Mouse (Mus musculus) intestine, postnatal 0 days (tissue): Measurements from ENCODE around the gene Uqcr10. TPM values are rescaled to one million over a fixed set of nuclear protein-coding genes. Genes with fewer than 3 reads are reported as not detected.
A peak's percentile ranks its signal among the peaks of the same experiment; 100 is the strongest.

ENCODE experiments used
- ATAC-seq: fragments of 200-750 bp; cut with Nextera tagmentation; 2 replicates; pipeline ENCODE4 v1.8.0; 2017; ENCODE audit warnings: mild to moderate bottlenecking, moderate TSS enrichment, moderate library complexity
- H3K27ac ChIP-seq: fragments of 300-500 bp; sonication (generic); 2 replicates; pipeline ENCODE4 v1.5.1; 2014; ENCODE audit warnings: mild to moderate bottlenecking, low read depth, low read length, moderate library complexity
- H3K27me3 ChIP-seq: fragments of 300-500 bp; sonication (generic); replicated peaks from 2 replicates; pipeline ENCODE4 v1.6.1; 2014; ENCODE audit warnings: low read length, mixed read lengths; ENCODE audit not compliant: control insufficient read depth, insufficient read depth
- H3K36me3 ChIP-seq: fragments of 300-500 bp; sonication (generic); 2 replicates; pipeline ENCODE4 v1.6.1; 2014; ENCODE audit warnings: mild to moderate bottlenecking, moderate library complexity; ENCODE audit not compliant: control insufficient read depth, insufficient read depth
- H3K4me1 ChIP-seq: fragments of 300-500 bp; sonication (generic); replicated peaks from 2 replicates; pipeline ENCODE4 v1.6.1; 2014; ENCODE audit warnings: antibody characterized with exemption, low read length, mixed read lengths; ENCODE audit not compliant: control insufficient read depth, insufficient read depth
- H3K4me2 ChIP-seq: fragments of 300-500 bp; sonication (generic); replicated peaks from 2 replicates; pipeline ENCODE4 v1.6.1; 2014; ENCODE audit warnings: low read depth, mild to moderate bottlenecking, moderate library complexity
- H3K4me3 ChIP-seq: fragments of 300-500 bp; sonication (generic); 2 replicates; pipeline ENCODE4 v1.5.1; 2014; ENCODE audit warnings: low read depth, low read length
- H3K9ac ChIP-seq: fragments of 300-500 bp; sonication (generic); 2 replicates; pipeline ENCODE4 v1.6.1; 2014; ENCODE audit warnings: mild to moderate bottlenecking, low read depth, low read length
- H3K9me3 ChIP-seq: fragments of 300-500 bp; sonication (generic); 2 replicates; pipeline ENCODE4 v1.6.1; 2016; ENCODE audit warnings: mixed run types; ENCODE audit not compliant: control insufficient read depth
- CTCF ChIP-seq: sonication (generic); IDR thresholded peaks from 2 replicates; pipeline ENCODE4 v1.5.1; 2016; ENCODE audit warnings: low read depth, mild to moderate bottlenecking, control low read depth, antibody characterized with exemption, moderate library complexity
- WGBS: fragments of 180-500 bp; shearing (Covaris S2); extraction: QIAGEN DNeasy Blood & Tissue Kit; methylation state at CpG from one replicate; pipeline ENCODE4 v1.1.7; 2014; 5-methylcytosine and 5-hydroxymethylcytosine counted together
- polyA plus RNA-seq: library from polyadenylated mRNA; unstranded; fragments of >200 nt; fragmentation: Nextera tagmentation; extraction: Ambion mirVana; gene quantifications from 2 replicates; pipeline ENCODE4 v1.2.1, GENCODE M21; 2015

Gene Uqcr10
- polyA plus RNA-seq, 1 experiment from 2014 or later, result 1,847 TPM

DNA sequence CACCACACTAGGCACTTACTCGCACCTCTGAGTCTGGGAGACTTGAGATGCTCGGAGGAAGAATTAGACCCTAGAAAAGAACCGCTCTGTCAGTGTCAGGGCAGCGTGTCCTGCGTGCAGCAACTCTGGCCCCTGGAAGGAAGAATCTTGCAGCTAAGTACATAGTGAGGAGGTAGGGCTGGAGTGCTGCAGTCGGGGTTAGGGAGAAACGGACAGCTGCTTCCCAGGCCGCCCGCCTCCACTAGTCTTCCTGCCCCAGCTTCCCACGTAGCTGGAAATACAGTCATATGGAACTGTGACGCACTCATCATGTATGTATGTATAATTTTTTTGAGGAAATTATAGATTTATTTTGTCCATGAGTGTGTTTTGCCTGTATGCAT lies 41.7 kb downstream of the Uqcr10 start:
- H3K27ac ChIP-seq, result no peak overlapping the region
- H3K36me3 ChIP-seq, result peaks cover 22% of the 10 kb centered on the region
- no peak for TF ChIP-seq CTCF
- H3K9ac ChIP-seq, result no peak overlapping the region
- ATAC-seq, result no peak
- H3K4me1 ChIP-seq, result 0 out of 2 replicates have a peak, but pooled peaks cover 4% of the 10 kb centered on the region
- WGBS, result 94% methylated on average over 11 of the region's 11 CpGs
- no peak overlapping the region for H3K4me3 ChIP-seq
- no peaks in the 10 kb centered on the region for H3K27me3 ChIP-seq
- H3K4me2 ChIP-seq, result no peak overlapping the region
- H3K9me3 ChIP-seq, result no peaks in the 10 kb centered on the region

DNA sequence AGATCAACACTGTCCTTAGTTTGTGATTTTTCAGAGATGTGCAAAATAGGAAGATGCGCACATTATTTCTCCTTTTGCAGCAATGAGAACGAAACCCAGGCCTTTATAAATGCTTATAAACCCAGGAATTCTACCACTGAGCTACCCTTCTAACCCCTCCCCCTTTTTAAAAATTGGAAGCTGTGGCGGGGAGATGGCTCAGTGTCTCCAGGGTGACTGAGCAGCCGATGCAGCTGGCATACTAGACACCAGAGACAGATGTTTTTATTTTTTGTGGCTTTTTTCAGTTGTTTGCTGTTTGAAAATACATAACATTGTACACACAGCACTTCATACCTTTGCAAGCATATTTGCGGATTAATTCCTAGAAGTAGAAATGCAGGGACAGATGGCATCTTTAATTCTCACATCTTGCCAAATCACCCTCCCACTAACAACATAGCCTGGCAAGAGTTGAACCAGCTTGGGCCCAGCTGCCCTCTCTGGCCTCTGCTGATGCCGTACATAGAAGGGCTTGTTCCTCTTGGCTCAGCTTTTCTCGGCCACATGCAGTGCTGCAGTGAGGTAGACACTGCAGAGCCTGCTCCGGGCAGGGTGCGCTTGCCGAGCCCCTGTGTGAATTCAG lies 42.2 kb downstream of the Uqcr10 start:
- ATAC-seq, result no peak
- Histone ChIP-seq H3K9ac (no peak overlapping the region), H3K4me2 (no peak overlapping the region), H3K4me3 (no peak overlapping the region), H3K9me3 (no peaks in the 10 kb centered on the region), H3K27me3 (no peaks in the 10 kb centered on the region), H3K36me3 (peaks cover 22% of the 10 kb centered on the region), H3K27ac (no peak overlapping the region), H3K4me1 (0 out of 2 replicates have a peak, but pooled peaks cover 4% of the 10 kb centered on the region)
- no peak for TF ChIP-seq CTCF
- WGBS, result 88% methylated on average over 10 of the region's 10 CpGs

DNA sequence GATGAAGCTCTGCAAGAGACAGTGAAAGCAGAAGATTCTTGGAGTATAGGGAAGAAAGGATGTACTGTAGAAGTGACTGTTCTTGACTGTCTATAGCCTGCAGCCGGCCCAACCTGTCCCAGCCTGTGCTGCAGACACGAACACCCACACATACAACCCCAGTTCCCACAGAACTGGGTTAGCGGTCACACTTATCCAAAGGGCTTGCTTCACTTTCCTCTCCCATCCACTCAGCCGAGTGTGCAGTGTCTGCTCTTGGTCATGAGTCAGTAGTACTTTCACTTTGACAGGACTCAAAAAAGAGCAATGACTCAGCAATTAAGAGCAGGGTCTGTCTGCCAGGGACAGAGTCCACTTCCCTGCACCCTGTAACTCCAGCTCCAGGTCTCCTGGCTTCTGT lies 42.8 kb downstream of the Uqcr10 start:
- Histone ChIP-seq H3K36me3 (peaks cover 24% of the 10 kb centered on the region), H3K27me3 (no peaks in the 10 kb centered on the region), H3K4me1 (0 out of 2 replicates have a peak, but pooled peaks cover 4% of the 10 kb centered on the region), H3K9me3 (no peaks in the 10 kb centered on the region), H3K4me2 (no peak overlapping the region), H3K4me3 (no peak overlapping the region), H3K9ac (no peak overlapping the region), H3K27ac (no peak overlapping the region)
- peak; percentile 61 for ATAC-seq
- TF ChIP-seq CTCF, result no peak
- 61% methylated on average over 4 of the region's 4 CpGs for WGBS

DNA sequence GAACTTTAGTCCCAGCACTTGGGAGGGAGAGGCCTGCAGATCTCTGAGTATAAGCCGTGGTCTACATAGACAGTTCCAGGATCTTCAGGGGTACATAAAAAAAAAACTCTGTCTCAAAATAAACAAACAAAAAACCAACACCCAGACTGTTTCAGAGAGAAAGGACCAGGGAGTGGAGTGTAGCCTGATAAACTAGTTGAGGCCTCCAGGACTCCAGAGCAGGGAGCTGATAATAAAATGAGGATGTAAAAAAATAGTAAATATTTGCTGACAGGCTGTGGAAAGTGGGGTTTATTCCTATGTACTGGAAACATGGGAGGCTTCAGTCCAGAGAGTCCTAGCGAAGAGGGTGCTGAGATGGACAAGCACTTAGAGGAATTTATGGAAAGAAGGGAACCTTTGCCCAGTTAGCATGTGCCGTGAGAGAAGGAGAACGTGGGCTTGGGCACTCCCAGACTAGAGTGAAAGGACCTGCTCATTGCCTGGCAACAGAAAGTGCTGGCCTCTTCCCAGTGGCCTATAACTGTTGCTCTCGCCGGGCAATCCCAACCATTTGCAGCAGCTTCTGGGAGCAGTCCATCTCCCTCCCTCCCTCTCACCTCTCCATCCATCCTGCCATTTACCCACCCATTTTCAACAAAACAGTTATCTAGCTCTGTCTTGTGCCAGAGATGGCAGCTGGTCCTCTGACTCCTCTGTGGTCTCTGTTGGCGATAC lies 43.7 kb downstream of the Uqcr10 start:
- H3K4me2 ChIP-seq, result no peak overlapping the region
- no peak overlapping the region for H3K9ac ChIP-seq
- 0 out of 2 replicates have a peak, but pooled peaks have one; percentile 16 for ATAC-seq
- WGBS, result 60% methylated on average over 7 of the region's 7 CpGs
- no peak for TF ChIP-seq CTCF
- H3K27ac ChIP-seq, result peak overlapping the region; percentile 15; the same call in 1 of the 2 replicates
- no peaks in the 10 kb centered on the region for H3K9me3 ChIP-seq
- no peaks in the 10 kb centered on the region for H3K27me3 ChIP-seq
- H3K4me1 ChIP-seq, result 0 out of 2 replicates have a peak, but pooled peaks cover 4% of the 10 kb centered on the region
- peaks cover 30% of the 10 kb centered on the region for H3K36me3 ChIP-seq
- no peak overlapping the region for H3K4me3 ChIP-seq

DNA sequence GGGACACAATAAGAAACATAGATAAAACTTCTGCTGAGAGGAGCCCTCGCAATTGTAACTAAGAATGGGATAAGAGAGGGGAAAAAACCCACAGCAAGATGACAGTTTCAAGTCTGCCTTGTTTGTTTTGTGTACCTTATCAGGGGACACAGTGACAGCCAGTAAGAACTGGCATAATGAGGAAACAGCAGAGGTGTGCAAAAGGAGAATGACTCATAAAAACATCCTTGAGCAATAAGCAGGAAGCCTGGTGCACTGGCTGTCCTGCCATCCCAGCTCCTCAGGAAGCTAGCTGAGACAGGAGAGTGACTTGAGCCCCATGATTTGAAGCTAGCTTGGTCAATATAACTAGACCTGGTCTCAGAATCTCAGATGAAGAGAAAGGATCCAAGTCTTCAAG lies 44.3 kb downstream of the Uqcr10 start:
- 44% methylated on average over 1 of the region's 1 CpGs for WGBS

More for the DNA sequence above, 44.3 kb downstream of the Uqcr10 start:
- H3K27me3 ChIP-seq, result no peaks in the 10 kb centered on the region
- H3K27ac ChIP-seq, result 0 out of 2 replicates have a peak overlapping the region, but pooled peaks have one; percentile 15
- TF ChIP-seq CTCF, result no peak
- no peak overlapping the region for H3K4me3 ChIP-seq
- H3K9me3 ChIP-seq, result no peaks in the 10 kb centered on the region
- peak; percentile 84 for ATAC-seq
- no peak overlapping the region for H3K4me2 ChIP-seq
- 0 out of 2 replicates have a peak, but pooled peaks cover 4% of the 10 kb centered on the region for H3K4me1 ChIP-seq
- H3K36me3 ChIP-seq, result peaks cover 35% of the 10 kb centered on the region
- H3K9ac ChIP-seq, result no peak overlapping the region

Other genes with a start within 250 kb of the Uqcr10 start
- gene Mtmr3, start 109.5 kb downstream of the Uqcr10 start, polyA plus RNA-seq, result 9.8 and 10.0 TPM in 2 replicates
- gene Gm11032, start 84.3 kb downstream of the Uqcr10 start, polyA plus RNA-seq, result not detected in 2 replicates
- 17.1 and 18.1 TPM in 2 replicates for gene Ascc2, start 66.6 kb downstream of the Uqcr10 start, polyA plus RNA-seq
- 62.6 and 67.9 TPM in 2 replicates for gene Zmat5, start 336 bp upstream of the Uqcr10 start, polyA plus RNA-seq
- 0.10 and 0.13 TPM in 2 replicates for gene Cabp7, start 42.4 kb upstream of the Uqcr10 start, polyA plus RNA-seq
- gene Nf2, start 145.2 kb upstream of the Uqcr10 start, polyA plus RNA-seq, result 16.0 and 16.6 TPM in 2 replicates
- gene Nipsnap1, start 169.6 kb upstream of the Uqcr10 start, polyA plus RNA-seq, result 59.1 and 62.0 TPM in 2 replicates
- gene Thoc5, start 191.0 kb upstream of the Uqcr10 start, polyA plus RNA-seq, result 15.9 TPM in 2 replicates
- gene Nefh, start 243.7 kb upstream of the Uqcr10 start, polyA plus RNA-seq, result 0.25 and 0.26 TPM in 2 replicates